Mouse (Mus musculus) ES-Bruce4 (cell line): ENCODE data around the gene Dnaaf2. TPM values are rescaled to one million over a fixed set of nuclear protein-coding genes. Genes with fewer than 3 reads are reported as not detected.

Source experiments
- H3K27ac ChIP-seq: 2 replicates; pipeline ENCODE4 v1.5.1; 2012; ENCODE audit warnings: low read length, inconsistent platforms; ENCODE audit not compliant: insufficient read depth
- H3K27me3 ChIP-seq: 2 replicates; pipeline ENCODE4 v1.6.1; 2012; ENCODE audit warnings: mild to moderate bottlenecking, low read length, inconsistent platforms; ENCODE audit not compliant: control insufficient read depth, poor library complexity, insufficient read depth, severe bottlenecking
- H3K36me3 ChIP-seq: 2 replicates; pipeline ENCODE4 v1.6.1; 2012; ENCODE audit warnings: inconsistent platforms, mild to moderate bottlenecking, low read length, moderate library complexity; ENCODE audit not compliant: control insufficient read depth, poor library complexity, insufficient read depth, severe bottlenecking
- H3K4me1 ChIP-seq: one replicate; pipeline ENCODE4 v1.8.1; 2011; ENCODE audit warnings: low read length; ENCODE audit not compliant: control insufficient read depth, insufficient read depth
- H3K4me3 ChIP-seq: 2 replicates; pipeline ENCODE4 v1.5.1; 2011; ENCODE audit warnings: low read depth, mild to moderate bottlenecking, low read length
- H3K9ac ChIP-seq: 2 replicates; pipeline ENCODE4 v1.6.1; 2012; ENCODE audit warnings: low read depth, mild to moderate bottlenecking, inconsistent platforms; ENCODE audit not compliant: poor library complexity, severe bottlenecking
- H3K9me3 ChIP-seq: replicated peaks from 2 replicates; pipeline ENCODE4 v1.6.1; 2012; ENCODE audit warnings: mild to moderate bottlenecking, low read length, inconsistent platforms; ENCODE audit not compliant: control insufficient read depth, poor library complexity, insufficient read depth, severe bottlenecking
- CTCF ChIP-seq: IDR thresholded peaks from one replicate; pipeline ENCODE4 v1.8.1; 2011; ENCODE audit warnings: low read depth, low read length
- EP300 ChIP-seq: IDR thresholded peaks from 2 replicates; pipeline ENCODE4 v1.6.1; 2011; ENCODE audit warnings: low read depth, low read length; ENCODE audit not compliant: insufficient read depth
- POLR2A ChIP-seq: IDR thresholded peaks from one replicate; pipeline ENCODE4 v1.8.1; 2011; ENCODE audit warnings: low read length; ENCODE audit not compliant: insufficient read depth
- polyA plus RNA-seq: library from polyadenylated mRNA; stranded (reverse); fragments of >200 nt; gene quantifications from 2 replicates; pipeline ENCODE4 v1.2.4, GENCODE M21; 2011; ENCODE audit warnings: low read depth; ENCODE audit not compliant: missing spikeins, insufficient read depth, insufficient read length

Gene Dnaaf2
- polyA plus RNA-seq: 3.7 and 4.6 TPM in 2 replicates

DNA sequence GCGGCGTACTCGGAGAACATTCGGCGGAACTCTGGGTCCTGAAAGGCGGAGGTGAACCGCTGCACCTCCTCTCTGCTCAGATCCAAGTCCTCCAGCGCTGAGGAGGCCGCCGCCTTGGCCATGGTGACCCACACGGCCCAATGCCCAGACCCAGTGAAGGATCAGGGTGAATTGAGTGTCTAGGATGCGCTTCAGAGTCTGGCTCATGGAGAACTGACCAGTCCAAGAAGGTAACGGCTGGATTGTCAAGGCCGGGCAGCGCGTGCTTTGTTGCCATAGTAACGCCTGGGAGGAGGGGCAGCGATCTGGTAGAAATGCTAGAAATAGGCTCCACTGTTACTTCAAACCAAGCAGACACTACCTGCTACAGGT, at the start of gene Dnaaf2:
Gene Dnaaf2, minus strand, starts transcription at position 266 of the 372 bp plus-strand sequence.
- H3K4me1 ChIP-seq: peaks cover 1% of the 10 kb centered on the region
- H3K9ac ChIP-seq: peak within 1 kb of the TSS; percentile 93
- peak within 1 kb of the TSS; percentile 97 for H3K4me3 ChIP-seq
- H3K27ac ChIP-seq: no peak within 1 kb of the TSS
- no peaks in the 10 kb centered on the region for H3K27me3 ChIP-seq
- H3K36me3 ChIP-seq: peaks cover 9% of the 10 kb centered on the region; the same call in 1 of the 2 replicates
- TF ChIP-seq CTCF: no peak
- no peak for TF ChIP-seq EP300
- no peak for TF ChIP-seq POLR2A
- no peaks in the 10 kb centered on the region for H3K9me3 ChIP-seq

DNA sequence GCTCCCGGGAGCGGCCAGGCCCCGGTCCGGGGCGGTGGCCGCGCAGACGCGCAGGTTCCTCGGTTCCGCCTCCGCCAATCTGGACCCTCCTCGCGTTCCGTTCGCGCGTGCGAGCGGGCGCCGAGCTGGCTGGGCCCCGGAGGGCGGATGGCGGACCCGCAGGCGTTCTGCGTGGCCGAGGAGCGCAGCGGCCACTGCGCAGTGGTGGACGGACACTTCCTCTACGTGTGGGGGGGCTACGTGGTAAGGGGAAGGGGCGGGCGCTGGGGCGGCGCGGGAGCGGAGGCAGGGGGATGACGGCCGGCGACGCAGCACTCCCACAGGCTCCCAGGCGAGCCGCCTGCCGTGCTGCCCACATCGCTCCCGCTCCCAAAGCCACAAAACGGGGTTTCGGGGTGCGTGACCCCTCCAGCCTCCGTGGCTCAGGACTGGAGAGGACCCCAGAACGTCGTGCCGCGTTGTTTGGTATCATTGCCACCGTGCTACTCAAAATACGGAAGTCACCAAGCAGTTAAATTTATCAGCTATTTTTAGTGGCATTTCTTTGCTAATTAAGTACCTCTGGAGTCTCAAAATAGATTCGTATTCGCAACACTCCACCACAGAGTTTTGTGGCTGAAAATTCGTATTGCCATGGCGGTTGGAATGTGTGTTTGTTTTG, 43.7 kb upstream of the Dnaaf2 start:
- TF ChIP-seq EP300: no peak
- TF ChIP-seq POLR2A: peak; percentile 49
- no peaks in the 10 kb centered on the region for H3K4me1 ChIP-seq
- peak overlapping the region; percentile 72 for H3K9ac ChIP-seq
- H3K4me3 ChIP-seq: peak overlapping the region; percentile 87
- H3K9me3 ChIP-seq: no peaks in the 10 kb centered on the region
- no peaks in the 10 kb centered on the region for H3K36me3 ChIP-seq
- no peak overlapping the region for H3K27ac ChIP-seq
- H3K27me3 ChIP-seq: no peaks in the 10 kb centered on the region

DNA sequence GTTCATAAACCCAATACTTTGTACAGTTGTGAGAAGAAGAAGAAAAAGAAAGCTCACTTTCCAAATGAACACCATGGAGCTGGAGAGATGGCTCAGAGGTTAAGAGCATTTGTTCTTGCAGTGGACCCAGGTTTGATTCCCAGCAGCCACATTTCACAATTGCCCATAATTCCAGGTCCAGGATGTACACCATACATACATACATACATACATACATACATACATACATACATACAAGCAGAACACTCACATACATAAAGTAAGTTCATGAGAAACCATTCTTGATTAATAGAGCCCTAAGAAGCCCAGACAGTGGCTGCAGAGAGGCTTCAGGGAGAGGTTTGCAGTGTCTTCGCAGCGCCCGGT, 43.2 kb upstream of the Dnaaf2 start:
- Histone ChIP-seq H3K4me3 (peak overlapping the region; percentile 87; the same call in 1 of the 2 replicates), H3K9ac (peak overlapping the region; percentile 72), H3K36me3 (no peaks in the 10 kb centered on the region), H3K27me3 (no peaks in the 10 kb centered on the region), H3K9me3 (no peaks in the 10 kb centered on the region), H3K27ac (no peak overlapping the region), H3K4me1 (no peaks in the 10 kb centered on the region)
- no peak for TF ChIP-seq CTCF
- no peak for TF ChIP-seq EP300
- TF ChIP-seq POLR2A: no peak

DNA sequence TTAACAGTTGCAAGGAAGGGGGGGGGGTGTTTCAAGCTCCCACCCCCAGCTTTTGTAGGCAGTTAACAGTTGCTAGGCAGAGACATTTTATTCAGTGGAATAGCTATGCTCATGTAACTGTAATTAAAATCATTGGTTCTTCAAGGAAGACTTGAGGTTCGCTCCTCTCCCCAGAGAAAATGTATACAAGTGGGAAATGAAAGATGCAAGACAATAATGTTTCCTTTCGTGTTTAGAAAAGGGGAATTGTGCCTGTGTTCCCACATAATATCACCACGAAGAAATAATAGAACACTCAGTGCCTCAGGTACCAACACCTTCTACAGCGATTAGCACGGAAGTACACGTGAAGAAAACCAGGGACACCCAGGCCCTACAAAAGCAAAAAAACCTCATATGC, 42.6 kb upstream of the Dnaaf2 start, which contains the start of gene Klhdc1:
Gene Klhdc1, plus strand, starts transcription at position 301 of the 400 bp plus-strand sequence.
- H3K4me1 ChIP-seq: no peaks in the 10 kb centered on the region
- no peaks in the 10 kb centered on the region for H3K27me3 ChIP-seq
- H3K36me3 ChIP-seq: no peaks in the 10 kb centered on the region
- peak within 1 kb of the TSS; percentile 87 for H3K4me3 ChIP-seq
- peak within 1 kb of the TSS; percentile 72 for H3K9ac ChIP-seq
- H3K27ac ChIP-seq: no peak within 1 kb of the TSS
- H3K9me3 ChIP-seq: no peaks in the 10 kb centered on the region
- TF ChIP-seq EP300 (no peak), CTCF (no peak), POLR2A (no peak)

DNA sequence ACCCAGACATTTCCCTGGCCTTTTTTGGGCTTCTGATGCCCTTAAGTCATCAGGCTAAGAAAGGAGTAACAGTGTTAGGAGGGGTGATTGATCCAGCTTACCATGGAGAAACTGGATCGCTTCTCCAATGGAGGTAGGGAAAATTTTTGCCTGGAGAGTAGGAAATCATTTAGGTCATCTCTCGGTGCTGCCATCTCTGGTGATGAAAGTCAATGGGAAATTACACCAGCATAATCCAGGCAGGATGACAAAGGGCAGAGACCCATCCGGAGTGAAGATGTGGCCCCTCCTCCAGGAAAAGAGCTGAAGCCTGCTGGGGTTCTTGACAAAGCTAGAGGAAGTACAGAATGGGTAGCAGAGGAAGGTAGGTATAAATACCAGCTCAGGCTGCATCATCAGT, 40.1 kb upstream of the Dnaaf2 start:
- Histone ChIP-seq H3K9ac (no peak overlapping the region), H3K9me3 (no peaks in the 10 kb centered on the region)

DNA sequence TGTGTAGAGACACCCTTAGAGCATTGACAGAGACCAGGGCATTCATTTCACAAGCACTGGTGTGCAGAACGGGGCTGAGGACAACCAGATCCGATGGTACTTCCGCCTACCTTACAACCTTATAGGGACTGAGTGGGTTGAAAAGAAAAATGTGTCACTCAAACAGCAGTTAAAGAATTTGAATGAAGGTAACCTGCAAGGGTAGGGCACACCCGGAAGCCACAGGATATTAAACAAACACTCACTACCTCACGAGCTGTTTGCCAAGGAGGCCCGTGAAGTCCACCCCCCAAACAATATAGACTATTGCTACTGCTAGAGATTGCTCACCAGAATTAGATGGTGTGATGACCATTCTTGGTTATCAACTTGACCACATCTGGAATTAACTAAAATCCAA, 37.6 kb upstream of the Dnaaf2 start:
- no peaks in the 10 kb centered on the region for H3K27me3 ChIP-seq
- no peaks in the 10 kb centered on the region for H3K9me3 ChIP-seq
- TF ChIP-seq CTCF (no peak), EP300 (no peak), POLR2A (no peak)
- no peak overlapping the region for H3K4me3 ChIP-seq
- no peaks in the 10 kb centered on the region for H3K36me3 ChIP-seq
- no peak overlapping the region for H3K9ac ChIP-seq
- no peak overlapping the region for H3K27ac ChIP-seq
- H3K4me1 ChIP-seq: no peaks in the 10 kb centered on the region

More for the DNA sequence above, 40.1 kb upstream of the Dnaaf2 start:
- Histone ChIP-seq H3K4me3 (no peak overlapping the region), H3K27me3 (no peaks in the 10 kb centered on the region), H3K27ac (no peak overlapping the region), H3K36me3 (no peaks in the 10 kb centered on the region), H3K4me1 (no peaks in the 10 kb centered on the region)
- TF ChIP-seq CTCF (no peak), EP300 (no peak), POLR2A (no peak)
